In genomic region chr1:133317149-133317548, GRCm38 (mm10) we compare ENCODE assay signal across 23 mouse cellular contexts. TPM values are rescaled to one million over a fixed set of nuclear protein-coding genes. Genes with fewer than 3 reads are reported as not detected.
A peak's percentile ranks its signal among the peaks of the same experiment; 100 is the strongest.
DNase-seq lines count a peak whose midpoint lies in the region; ATAC-seq and TF ChIP-seq lines count a peak whose summit lies in the region.
"Had no signal": no experiment of that assay in that cellular context is flagged by ENCODE, and none has a peak within 500 bp of the region (broad histone marks: within the 10 kb centered on the region; RNA-seq: fewer than 3 reads in every experiment).

No protein-coding gene starts in this region.

- H3K9ac ChIP-seq in heart, postnatal 0 days (replicated peaks; ENCODE audit: low read depth, low read length) = no peak overlapping the region
- H3K9ac ChIP-seq: forebrain, embryonic 12.5 days; kidney, embryonic 15.5 days; midbrain, embryonic 12.5 days had no signal

- 91% methylated on average over 1 of the region's 1 CpGs for WGBS in heart, postnatal 0 days
- WGBS in lung, adult 2 months = 74% methylated on average over 1 of the region's 1 CpGs

- no peak overlapping the region for H3K4me3 ChIP-seq in heart, postnatal 0 days (ENCODE audit: low read depth, low read length)
- H3K4me3 ChIP-seq in lung, adult 2 months (replicated peaks; ENCODE audit: extremely low read depth, low read depth, low read length) = no peak overlapping the region
- H3K4me3 ChIP-seq in C2C12 (ENCODE audit: insufficient read depth, poor library complexity, severe bottlenecking) = no peak overlapping the region
- H3K4me3 ChIP-seq: forebrain, embryonic 12.5 days; kidney, embryonic 15.5 days; midbrain, embryonic 12.5 days had no signal

- no peak for DNase-seq in heart, postnatal 0 days (ENCODE audit: low spot score)
- no peak for DNase-seq in heart, postnatal 10 days
- no peak for DNase-seq in lung, adult 2 months
- no peak for DNase-seq in lung, postnatal 4 days
- peak; percentile 46 for DNase-seq in brain, embryonic 14.5 days (ENCODE audit: low read depth)
- DNase-seq in T-cell, adult 2 months (ENCODE audit: low spot score) = no peak
- no peak for DNase-seq in urinary bladder, adult 18-20 months (ENCODE audit: low spot score in 2 of 2)
- DNase-seq: adrenal gland, adult 2 months; cerebellum, adult 8-10 months; embryo, embryonic 11 days; heart, adult 11 months; right cerebral cortex, postnatal 14 days had no signal

- ATAC-seq in heart, postnatal 0 days (ENCODE audit: insufficient read depth, low read depth) = no peak
- ATAC-seq: Patski had no signal

- TF ChIP-seq CTCF in heart, postnatal 0 days (IDR thresholded peaks at IDR 0.05; ENCODE audit: low read depth) = peak; percentile 21
- TF ChIP-seq CTCF in lung, adult 2 months (IDR thresholded peaks at IDR 0.05; ENCODE audit: insufficient read depth, low read length) = peak; percentile 23; the same call in 1 of the 2 replicates
- TF ChIP-seq CTCF in C2C12 (IDR thresholded peaks at IDR 0.05; ENCODE audit: control insufficient read depth, insufficient read depth, insufficient read length) = no peak
- TF ChIP-seq CTCF in brain, embryonic 14.5 days (IDR thresholded peaks at IDR 0.05; ENCODE audit: borderline replicate concordance, extremely low read depth, insufficient read depth, insufficient read length) = peak; percentile 28; the same call in 1 of the 2 replicates

- TF ChIP-seq EP300 in heart, postnatal 0 days (IDR thresholded peaks at IDR 0.05; ENCODE audit: low read depth) = no peak

- H3K27me3 ChIP-seq in heart, postnatal 0 days (ENCODE audit: control insufficient read depth, insufficient read depth, low read length) = no peaks in the 10 kb centered on the region
- H3K27me3 ChIP-seq in C2C12 (ENCODE audit: control insufficient read depth, insufficient read depth, insufficient read length) = peaks cover 7% of the 10 kb centered on the region
- H3K27me3 ChIP-seq: kidney, embryonic 15.5 days; Patski had no signal

- no peaks in the 10 kb centered on the region for H3K9me3 ChIP-seq in heart, postnatal 0 days (replicated peaks; ENCODE audit: control insufficient read depth, low read length)
- H3K9me3 ChIP-seq: forebrain, embryonic 12.5 days; kidney, embryonic 15.5 days had no signal

- no peaks in the 10 kb centered on the region for H3K4me1 ChIP-seq in heart, postnatal 0 days (ENCODE audit: control insufficient read depth, insufficient read depth)
- peaks cover under 1% of the 10 kb centered on the region; the same call in 1 of the 2 replicates for H3K4me1 ChIP-seq in lung, adult 2 months (ENCODE audit: control insufficient read depth, insufficient read depth, low read length)

- H3K79me2 ChIP-seq in C2C12 (ENCODE audit: control insufficient read depth, insufficient read depth) = no peaks in the 10 kb centered on the region

- H3ac ChIP-seq in C2C12 (ENCODE audit: control insufficient read depth, insufficient read length, low read depth) = no peak overlapping the region

- H3K36me3 ChIP-seq in heart, postnatal 0 days (replicated peaks; ENCODE audit: control insufficient read depth, insufficient read depth, low read length) = no peaks in the 10 kb centered on the region
- H3K36me3 ChIP-seq in C2C12 (ENCODE audit: control insufficient read depth, insufficient read depth) = no peaks in the 10 kb centered on the region
- H3K36me3 ChIP-seq: forebrain, embryonic 12.5 days; kidney, embryonic 15.5 days; midbrain, embryonic 12.5 days had no signal

- no peak for TF ChIP-seq POLR2A in lung, adult 2 months (IDR thresholded peaks at IDR 0.05; ENCODE audit: borderline replicate concordance, extremely low read depth, low read depth, low read length)
- TF ChIP-seq POLR2A in brain, embryonic 14.5 days (IDR thresholded peaks at IDR 0.05; ENCODE audit: borderline replicate concordance, extremely low read depth, insufficient read depth, insufficient read length, poor library complexity, severe bottlenecking) = no peak

- intact Hi-C loops in heart, postnatal 10 days (cut with DNase I) = no loop called here

- H3K27ac ChIP-seq in heart, postnatal 0 days (ENCODE audit: low read depth) = no peak overlapping the region
- H3K27ac ChIP-seq: forebrain, embryonic 12.5 days; kidney, embryonic 15.5 days; midbrain, embryonic 12.5 days had no signal

- H3K79me3 ChIP-seq in C2C12 (ENCODE audit: low read depth) = no peaks in the 10 kb centered on the region

- no peak overlapping the region for H3K4me2 ChIP-seq in heart, postnatal 0 days (ENCODE audit: low read depth, low read length)
- H3K4me2 ChIP-seq: forebrain, embryonic 12.5 days; kidney, embryonic 15.5 days; midbrain, embryonic 12.5 days had no signal

TF ChIP-seq in C2C12, 6 proteins besides CTCF, POLR2A, EP300 and RAD21:
- TF ChIP-seq USF1 (IDR thresholded peaks at IDR 0.05; ENCODE audit: low read depth) (peak; percentile 37), FOSL1 (IDR thresholded peaks at IDR 0.05; ENCODE audit: insufficient read depth, low read length, poor library complexity, severe bottlenecking) (no peak)

RNA-seq across cellular contexts. Expression of gene Kiss1, which starts 4.5 kb away (rescaled TPM):
- total RNA-seq in heart, postnatal 0 days (2014; rRNA removed; ENCODE audit: low replicate concordance) = not detected in 2 replicates
- not detected in 2 replicates for polyA plus RNA-seq in heart, postnatal 0 days (2015; fragmentation: Nextera tagmentation; extraction: Ambion mirVana)
- not detected for total RNA-seq in heart, postnatal 10 days (2021)
- 0.56 and 0.81 TPM in 2 replicates for polyA plus RNA-seq in lung, adult 2 months (2012; rRNA removed)
- not detected for polyA plus RNA-seq in C2C12 (2012; fragmentation: generic; extraction: Trizol)
- polyA plus RNA-seq in brain, embryonic 14.5 days (2012; rRNA removed) = not detected in 2 replicates
- total RNA-seq: adrenal gland, adult 2 months; heart, postnatal 25 days; layer of hippocampus, adult 8-10 months had no signal
- polyA plus RNA-seq: adrenal gland, adult 2 months; forebrain, embryonic 12.5 days; kidney, embryonic 15.5 days; limb, embryonic 14.5 days; midbrain, embryonic 12.5 days; neural tube, embryonic 11.5 days; Patski; urinary bladder, adult 2 months had no signal

RNA-seq across cellular contexts. Expression of gene Golt1a, which starts 7.5 kb away (rescaled TPM):
- not detected in 2 replicates for total RNA-seq in heart, postnatal 0 days (2014; rRNA removed; ENCODE audit: low replicate concordance)
- polyA plus RNA-seq in heart, postnatal 0 days (2015; fragmentation: Nextera tagmentation; extraction: Ambion mirVana) = not detected in 2 replicates
- not detected for total RNA-seq in heart, postnatal 10 days (2021)
- polyA plus RNA-seq in lung, adult 2 months (2012; rRNA removed) = 1.1 and 1.3 TPM in 2 replicates
- not detected for polyA plus RNA-seq in C2C12 (2012; fragmentation: generic; extraction: Trizol)
- polyA plus RNA-seq in brain, embryonic 14.5 days (2012; rRNA removed) = 0.04 TPM in 1 of 2 replicates, not detected in the other
- total RNA-seq: heart, postnatal 25 days; layer of hippocampus, adult 8-10 months had no signal
- polyA plus RNA-seq: adrenal gland, adult 2 months; forebrain, embryonic 12.5 days; limb, embryonic 14.5 days; midbrain, embryonic 12.5 days; neural tube, embryonic 11.5 days; testis, adult 2 months had no signal

RNA-seq across cellular contexts. Expression of gene Ren1, which starts 33.2 kb away (rescaled TPM):
- total RNA-seq in heart, postnatal 0 days (2014; rRNA removed; ENCODE audit: low replicate concordance) = not detected in 2 replicates
- polyA plus RNA-seq in heart, postnatal 0 days (2015; fragmentation: Nextera tagmentation; extraction: Ambion mirVana) = 0.07 and 0.52 TPM in 2 replicates
- total RNA-seq in heart, postnatal 10 days (2021) = under 1 TPM; 0.22 TPM
- 0.07 TPM in 2 replicates for polyA plus RNA-seq in lung, adult 2 months (2012; rRNA removed)
- polyA plus RNA-seq in C2C12 (2012; fragmentation: generic; extraction: Trizol) = not detected
- 1.7 and 4.5 TPM in 2 replicates for polyA plus RNA-seq in brain, embryonic 14.5 days (2012; rRNA removed)
- total RNA-seq: layer of hippocampus, adult 8-10 months had no signal
- polyA plus RNA-seq: forebrain, embryonic 12.5 days; midbrain, embryonic 12.5 days; neural tube, embryonic 11.5 days; Patski had no signal

RNA-seq across cellular contexts. Expression of gene Etnk2, which starts 46.2 kb away (rescaled TPM):
- total RNA-seq in heart, postnatal 0 days (2014; rRNA removed; ENCODE audit: low replicate concordance) = 0.31 and 1.3 TPM in 2 replicates
- polyA plus RNA-seq in heart, postnatal 0 days (2015; fragmentation: Nextera tagmentation; extraction: Ambion mirVana) = 0.41 and 0.97 TPM in 2 replicates
- total RNA-seq in heart, postnatal 10 days (2021) = 1 to 10 TPM in 1 of 2 experiments, under 1 TPM in 1; 0.82 to 1.1 TPM
- 0.59 and 0.93 TPM in 2 replicates for polyA plus RNA-seq in lung, adult 2 months (2012; rRNA removed)
- polyA plus RNA-seq in C2C12 (2012; fragmentation: generic; extraction: Trizol) = not detected
- 9.6 and 12.1 TPM in 2 replicates for polyA plus RNA-seq in brain, embryonic 14.5 days (2012; rRNA removed)
